Mouse (Mus musculus): Measurements from ENCODE around the gene Car1.
"Not testable (repeated sequence)": the region's sequence is repeated elsewhere in the genome, so short reads cannot be mapped to it uniquely, and the experiment has no call there.

Gene Car1

DNA sequence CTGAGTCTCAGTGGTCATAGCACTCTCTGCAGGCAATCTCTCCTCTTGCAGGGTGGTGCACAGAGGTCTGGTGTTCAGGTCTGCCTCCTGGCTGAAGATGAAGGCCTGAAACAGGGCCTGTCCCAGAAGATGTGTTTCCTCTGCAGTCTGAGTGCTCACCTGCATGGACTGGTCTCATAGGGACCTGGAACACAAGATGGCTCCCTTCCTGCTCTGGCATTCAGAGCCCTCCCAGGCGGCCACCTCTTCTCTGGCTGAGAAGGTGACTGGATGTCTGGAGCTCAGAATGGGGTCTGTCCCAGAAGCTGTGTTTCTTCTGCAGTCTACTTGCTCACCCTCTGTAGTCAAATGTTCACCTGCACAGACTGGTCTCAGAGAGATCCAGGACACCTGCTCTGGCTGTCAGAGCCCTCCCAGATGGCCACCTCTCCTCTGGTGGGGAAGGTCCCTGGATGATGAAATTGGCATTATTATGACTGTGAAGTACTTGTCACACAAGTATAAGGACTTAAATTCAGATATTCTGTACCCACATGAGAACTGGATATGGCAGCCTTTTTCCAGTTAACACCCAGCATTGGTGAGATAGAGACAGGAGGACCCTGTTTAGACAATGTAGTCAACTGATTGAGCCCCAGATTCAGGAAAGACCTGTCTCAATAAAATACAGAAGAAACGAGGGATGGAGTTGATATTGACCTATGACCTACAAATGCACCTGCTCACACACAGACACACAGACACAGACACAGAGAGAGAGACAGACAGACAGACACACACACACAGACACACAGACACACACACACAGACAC is 43.2 kb downstream of the Car1 start:
- Histone ChIP-seq H3K27me3 (ENCODE audit: insufficient read depth, low read length) (no peaks in the 10 kb centered on the region), H3K4me3 (replicated peaks; ENCODE audit: low read length) (no peak overlapping the region), H3K4me1 (replicated peaks; ENCODE audit: low read depth, low read length) (no peaks in the 10 kb centered on the region), H3K36me3 (ENCODE audit: insufficient read depth, low read length) (no peaks in the 10 kb centered on the region), H3K9me3 (ENCODE audit: low read length) (peaks cover 26% of the 10 kb centered on the region)
- TF ChIP-seq POU5F1 (IDR thresholded peaks at IDR 0.05; ENCODE audit: borderline replicate concordance, low read length) (no peak), NANOG (IDR thresholded peaks at IDR 0.05; ENCODE audit: borderline replicate concordance, low read length) (no peak), CTCF (conservative IDR thresholded peaks at IDR 0.05; ENCODE audit: low read length) (no peak)

DNA sequence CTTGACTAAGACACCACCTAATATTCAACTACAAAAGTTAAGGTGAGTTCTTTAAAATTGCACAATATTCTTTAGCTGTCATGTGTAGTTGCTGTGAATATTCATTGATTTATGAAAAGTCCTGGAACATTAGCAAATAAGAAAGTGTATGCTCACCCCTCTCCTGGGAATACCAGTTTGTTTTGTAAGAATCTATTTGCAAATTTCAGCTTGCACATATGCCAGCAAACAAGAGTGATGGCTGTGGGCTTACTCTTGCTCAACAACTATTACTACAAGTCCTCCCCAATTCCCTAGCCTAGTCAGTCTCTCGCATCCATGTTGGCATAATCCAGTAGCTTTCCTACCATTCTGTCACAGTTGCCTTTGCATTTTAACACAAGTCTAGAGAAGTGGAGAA is 52.5 kb downstream of the Car1 start:
- TF ChIP-seq NANOG (IDR thresholded peaks at IDR 0.05; ENCODE audit: borderline replicate concordance, low read length) (no peak), POU5F1 (IDR thresholded peaks at IDR 0.05; ENCODE audit: borderline replicate concordance, low read length) (no peak), CTCF (conservative IDR thresholded peaks at IDR 0.05; ENCODE audit: low read length) (no peak)
- Histone ChIP-seq H3K4me1 (replicated peaks; ENCODE audit: low read depth, low read length) (no peaks in the 10 kb centered on the region), H3K36me3 (ENCODE audit: insufficient read depth, low read length) (no peaks in the 10 kb centered on the region)

DNA sequence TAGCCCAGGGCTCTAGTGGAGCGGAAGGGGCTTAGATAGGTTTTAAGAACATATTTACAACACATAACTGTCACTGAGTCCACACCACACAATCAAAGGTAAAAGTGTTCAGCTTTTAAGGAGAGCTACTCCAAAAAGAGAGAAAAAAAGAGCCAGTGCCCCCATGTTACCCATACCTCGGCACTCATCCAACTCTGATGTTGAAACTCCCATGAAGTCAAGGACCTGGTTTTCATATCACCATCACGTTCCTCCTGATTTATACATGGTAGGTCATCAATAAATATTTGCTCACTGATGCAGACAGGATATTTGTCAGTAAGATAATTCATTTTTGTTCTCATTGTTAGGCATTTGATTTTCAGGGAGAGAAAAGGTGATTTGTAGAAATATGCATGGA is 62.1 kb downstream of the Car1 start:
- TF ChIP-seq CTCF (conservative IDR thresholded peaks at IDR 0.05; ENCODE audit: low read length) (no peak), NANOG (IDR thresholded peaks at IDR 0.05; ENCODE audit: borderline replicate concordance, low read length) (no peak), POU5F1 (IDR thresholded peaks at IDR 0.05; ENCODE audit: borderline replicate concordance, low read length) (no peak)
- Histone ChIP-seq H3K36me3 (ENCODE audit: insufficient read depth, low read length) (no peaks in the 10 kb centered on the region), H3K4me3 (replicated peaks; ENCODE audit: low read length) (no peak overlapping the region), H3K27me3 (ENCODE audit: insufficient read depth, low read length) (no peaks in the 10 kb centered on the region), H3K4me1 (replicated peaks; ENCODE audit: low read depth, low read length) (no peaks in the 10 kb centered on the region), H3K9me3 (ENCODE audit: low read length) (no peaks in the 10 kb centered on the region; the same call in 1 of the 2 replicates)

More for the DNA sequence above, 52.5 kb downstream of the Car1 start:
- Histone ChIP-seq H3K4me3 (replicated peaks; ENCODE audit: low read length) (no peak overlapping the region), H3K27me3 (ENCODE audit: insufficient read depth, low read length) (no peaks in the 10 kb centered on the region), H3K9me3 (ENCODE audit: low read length) (no peaks in the 10 kb centered on the region)

DNA sequence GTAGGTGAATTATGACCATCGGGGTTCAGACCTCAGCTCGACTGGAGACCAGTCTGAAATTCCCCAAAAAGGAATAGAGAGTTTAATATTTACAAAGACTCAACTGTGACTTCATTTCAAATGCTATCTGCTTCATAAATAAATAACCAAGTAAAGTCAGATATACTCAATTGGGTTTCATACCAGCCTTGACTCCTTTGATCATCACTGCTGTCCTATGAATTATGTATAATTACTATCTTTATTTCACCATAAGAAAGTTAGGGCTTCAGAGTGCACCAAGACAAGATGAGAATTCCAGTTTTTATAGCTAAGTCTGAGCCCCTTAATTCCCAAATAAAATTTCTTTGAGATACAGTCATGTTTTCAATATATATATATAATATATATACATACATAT is 69.9 kb downstream of the Car1 start:
- Histone ChIP-seq H3K9me3 (ENCODE audit: low read length) (no peaks in the 10 kb centered on the region), H3K36me3 (ENCODE audit: insufficient read depth, low read length) (no peaks in the 10 kb centered on the region), H3K4me1 (replicated peaks; ENCODE audit: low read depth, low read length) (no peaks in the 10 kb centered on the region), H3K4me3 (replicated peaks; ENCODE audit: low read length) (no peak overlapping the region), H3K27me3 (ENCODE audit: insufficient read depth, low read length) (no peaks in the 10 kb centered on the region)
- TF ChIP-seq POU5F1 (IDR thresholded peaks at IDR 0.05; ENCODE audit: borderline replicate concordance, low read length) (no peak), CTCF (conservative IDR thresholded peaks at IDR 0.05; ENCODE audit: low read length) (no peak), NANOG (IDR thresholded peaks at IDR 0.05; ENCODE audit: borderline replicate concordance, low read length) (no peak)

DNA sequence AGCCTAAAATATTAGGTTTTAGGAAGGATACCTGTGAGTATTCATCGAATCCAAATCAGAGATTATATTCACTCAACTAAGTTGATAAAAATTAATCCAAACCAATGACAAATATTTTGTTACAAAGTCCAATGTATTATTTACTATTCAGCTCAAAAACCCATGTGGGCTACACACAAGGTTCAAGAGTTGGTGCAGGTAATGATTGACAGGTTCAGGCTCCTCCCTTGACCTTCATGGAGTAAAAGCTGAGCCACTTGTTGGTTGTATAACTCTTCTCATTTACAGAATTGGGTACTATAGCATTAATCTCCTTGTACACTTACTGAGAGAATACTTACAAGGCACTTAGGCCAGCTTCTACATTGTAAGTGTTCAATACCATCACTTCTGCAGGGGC is 80.7 kb downstream of the Car1 start:
- not testable (repeated sequence) for H3K27me3 ChIP-seq (ENCODE audit: insufficient read depth, low read length); H3K4me3 ChIP-seq (replicated peaks; ENCODE audit: low read length); H3K9me3 ChIP-seq (ENCODE audit: low read length); H3K4me1 ChIP-seq (replicated peaks; ENCODE audit: low read depth, low read length); H3K36me3 ChIP-seq (ENCODE audit: insufficient read depth, low read length)

DNA sequence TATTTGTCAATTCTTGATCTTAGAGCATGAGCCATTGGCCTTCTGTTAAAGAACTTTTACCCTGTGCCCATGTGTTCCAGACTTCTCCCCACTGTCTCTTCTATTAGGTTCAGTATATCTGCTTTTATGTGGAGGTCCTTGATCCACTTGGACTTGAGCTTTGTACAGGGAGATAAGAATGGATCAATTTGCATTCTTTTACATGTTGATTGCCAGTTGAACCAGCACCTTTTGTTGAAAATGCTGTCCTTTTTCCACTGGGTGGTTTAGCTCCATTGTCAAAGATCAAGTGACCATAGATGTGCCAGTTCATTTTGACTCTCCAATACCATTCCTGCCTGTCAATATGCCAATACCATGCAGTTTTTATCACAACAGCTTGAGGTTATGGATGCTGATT is 82.7 kb downstream of the Car1 start:
- peaks cover 17% of the 10 kb centered on the region for H3K9me3 ChIP-seq (ENCODE audit: low read length)
- not testable (repeated sequence) for H3K27me3 ChIP-seq (ENCODE audit: insufficient read depth, low read length); H3K4me1 ChIP-seq (replicated peaks; ENCODE audit: low read depth, low read length); H3K36me3 ChIP-seq (ENCODE audit: insufficient read depth, low read length); H3K4me3 ChIP-seq (replicated peaks; ENCODE audit: low read length)

Data from E14TG2a.4 (cell line).